Mouse (Mus musculus) MEL (cell line): ENCODE results near the gene Wdr4. TPM values are rescaled to one million over a fixed set of nuclear protein-coding genes. Genes with fewer than 3 reads are reported as not detected.

Source experiments
- DNase-seq: peaks from one replicate; pipeline ENCODE4 v3.0.0; 2011; ENCODE audit warnings: low read depth, low spot score
- H3K27ac ChIP-seq: 2 replicates; pipeline ENCODE4 v1.5.1; 2012; ENCODE audit warnings: low read depth, mild to moderate bottlenecking, control low read depth, low read length, moderate library complexity; ENCODE audit not compliant: control insufficient read depth
- H3K27me3 ChIP-seq, 2 experiments: fragments of 150-350 bp in 1 of 2; sonication (generic) in 1 of 2; 2 replicates each; pipeline ENCODE4 v1.6.1; 2012; ENCODE audit warnings: low read length in 2 of 2, mild to moderate bottlenecking in 2 of 2, improper control_type of control experiment in 1 of 2, moderate library complexity in 1 of 2; ENCODE audit not compliant: insufficient read depth in 2 of 2, control insufficient read depth in 1 of 2
- H3K36me3 ChIP-seq, 2 experiments: 2 replicates each; pipeline ENCODE4 v1.6.1; 2012 to 2014; ENCODE audit warnings: low read length in 2 of 2, improper control_type of control experiment in 1 of 2, inconsistent platforms in 1 of 2, mild to moderate bottlenecking in 1 of 2; ENCODE audit not compliant: insufficient read depth in 2 of 2, control insufficient read depth in 1 of 2
- H3K4me1 ChIP-seq, 2 experiments: fragments of 150-350 bp in 1 of 2; sonication (generic) in 1 of 2; 2 replicates each; pipeline ENCODE4 v1.6.1; 2012; ENCODE audit warnings: low read length in 2 of 2, improper control_type of control experiment in 1 of 2, mild to moderate bottlenecking in 1 of 2; ENCODE audit not compliant: insufficient read depth in 2 of 2, control insufficient read depth in 1 of 2
- H3K4me3 ChIP-seq, 2 experiments: fragments of 150-350 bp in 1 of 2; sonication (generic) in 1 of 2; 2 replicates each; pipeline ENCODE4 v1.5.1; 2012; ENCODE audit warnings: low read depth in 2 of 2, low read length in 2 of 2, mild to moderate bottlenecking in 2 of 2, moderate library complexity in 2 of 2, control low read depth in 1 of 2, improper control_type of control experiment in 1 of 2; ENCODE audit not compliant: control insufficient read depth in 1 of 2, insufficient read depth in 1 of 2
- H3K79me2 ChIP-seq: 2 replicates; pipeline ENCODE4 v1.6.1; 2012; ENCODE audit warnings: mild to moderate bottlenecking, low read length, moderate library complexity; ENCODE audit not compliant: control insufficient read depth, poor library complexity, insufficient read depth
- H3K9ac ChIP-seq: 2 replicates; pipeline ENCODE4 v1.6.1; 2012; ENCODE audit warnings: low read depth, mild to moderate bottlenecking, control low read depth, low read length, moderate library complexity; ENCODE audit not compliant: control insufficient read depth, poor library complexity, severe bottlenecking
- H3K9me3 ChIP-seq: fragments of 150-350 bp; sonication (generic); replicated peaks from 2 replicates; pipeline ENCODE4 v1.6.1; 2012; ENCODE audit warnings: mild to moderate bottlenecking, low read length, improper control_type of control experiment, moderate library complexity; ENCODE audit not compliant: insufficient read depth
- E2F4 ChIP-seq: IDR thresholded peaks from 2 replicates; pipeline ENCODE4 v1.6.1; 2011; ENCODE audit warnings: low read depth, low read length, improper control_type of control experiment, borderline replicate concordance
- ELF1 ChIP-seq: IDR thresholded peaks from 2 replicates; pipeline ENCODE4 v1.6.1; 2014; ENCODE audit warnings: low read depth, mild to moderate bottlenecking, inconsistent platforms, low read length, improper control_type of control experiment, moderate library complexity
- ETS1 ChIP-seq: IDR thresholded peaks from 2 replicates; pipeline ENCODE4 v1.6.1; 2012; ENCODE audit warnings: low read depth, mild to moderate bottlenecking, inconsistent platforms, low read length, improper control_type of control experiment, moderate library complexity
- GABPA ChIP-seq: IDR thresholded peaks from 2 replicates; pipeline ENCODE4 v1.6.1; 2012; ENCODE audit warnings: low read depth, mild to moderate bottlenecking, inconsistent platforms, low read length, improper control_type of control experiment, moderate library complexity
- JUND ChIP-seq: IDR thresholded peaks from 2 replicates; pipeline ENCODE4 v1.6.1; 2011; ENCODE audit warnings: low read depth, mild to moderate bottlenecking, improper control_type of control experiment, low read length
- MAX ChIP-seq: IDR thresholded peaks from 2 replicates; pipeline ENCODE4 v1.6.1; 2011; ENCODE audit warnings: low read length, improper control_type of control experiment
- MYB ChIP-seq: IDR thresholded peaks from 2 replicates; pipeline ENCODE4 v1.6.1; 2011; ENCODE audit warnings: mild to moderate bottlenecking, low read depth, low read length, improper control_type of control experiment
- MYC ChIP-seq: IDR thresholded peaks from 2 replicates; pipeline ENCODE4 v1.6.1; 2011; ENCODE audit warnings: low read depth, mild to moderate bottlenecking, low read length, improper control_type of control experiment, moderate library complexity
- NELFE ChIP-seq: IDR thresholded peaks from 2 replicates; pipeline ENCODE4 v1.6.1; 2011; ENCODE audit warnings: low read depth, low read length, improper control_type of control experiment
- NRF1 ChIP-seq: IDR thresholded peaks from 2 replicates; pipeline ENCODE4 v1.6.1; 2014; ENCODE audit warnings: low read depth, mild to moderate bottlenecking, inconsistent platforms, low read length, improper control_type of control experiment, moderate library complexity; ENCODE audit not compliant: poor library complexity, insufficient read depth, severe bottlenecking
- POLR2AphosphoS2 ChIP-seq: IDR thresholded peaks from 2 replicates; pipeline ENCODE4 v1.6.1; 2011; ENCODE audit warnings: low read length, improper control_type of control experiment
- RAD21 ChIP-seq: IDR thresholded peaks from 2 replicates; pipeline ENCODE4 v1.6.1; 2011; ENCODE audit warnings: mild to moderate bottlenecking, low read depth, low read length, improper control_type of control experiment
- RCOR1 ChIP-seq: IDR thresholded peaks from 2 replicates; pipeline ENCODE4 v1.6.1; 2012; ENCODE audit warnings: low read depth, mild to moderate bottlenecking, inconsistent platforms, low read length, improper control_type of control experiment
- SMC3 ChIP-seq: IDR thresholded peaks from 2 replicates; pipeline ENCODE4 v1.6.1; 2011; ENCODE audit warnings: low read depth, low read length, improper control_type of control experiment
- TCF12 ChIP-seq: IDR thresholded peaks from 2 replicates; pipeline ENCODE4 v1.6.1; 2014; ENCODE audit warnings: low read depth, mild to moderate bottlenecking, inconsistent platforms, low read length, improper control_type of control experiment, moderate library complexity
- USF2 ChIP-seq, 2 experiments: IDR thresholded peaks; 2 replicates each; pipeline ENCODE4 v1.6.1; 2011 to 2012; ENCODE audit warnings: improper control_type of control experiment in 2 of 2, low read length in 2 of 2, borderline replicate concordance in 1 of 2, inconsistent platforms in 1 of 2, low read depth in 1 of 2, mild to moderate bottlenecking in 1 of 2; ENCODE audit not compliant: insufficient read depth in 1 of 2
- ZC3H11A ChIP-seq: IDR thresholded peaks from 2 replicates; pipeline ENCODE4 v1.6.1; 2012; ENCODE audit warnings: low read depth, mild to moderate bottlenecking, inconsistent platforms, low read length, improper control_type of control experiment
- ZKSCAN1 ChIP-seq: IDR thresholded peaks from 2 replicates; pipeline ENCODE4 v1.6.1; 2012; ENCODE audit warnings: low read depth, mild to moderate bottlenecking, inconsistent platforms, low read length, improper control_type of control experiment, moderate library complexity
- ZMIZ1 ChIP-seq: IDR thresholded peaks from 2 replicates; pipeline ENCODE4 v1.6.1; 2012; ENCODE audit warnings: low read depth, mild to moderate bottlenecking, inconsistent platforms, low read length, improper control_type of control experiment, moderate library complexity
- polyA plus RNA-seq, 2 experiments: library from polyadenylated mRNA; stranded (reverse) in 1 of 2; unstranded in 1 of 2; fragments of >175 nt in 1 of 2; fragments of >200 nt in 1 of 2; gene quantifications; 2 replicates each; pipeline versions ENCODE4 v1.2.1 to v1.2.4; 2012; ENCODE audit warnings: low replicate concordance in 2 of 2, low read depth in 1 of 2; ENCODE audit not compliant: insufficient read length in 2 of 2, insufficient read depth in 1 of 2, missing spikeins in 1 of 2
- total RNA-seq: library from RNA; depleted of rRNA; stranded (reverse); fragments of 300-350 nt; gene quantifications from 2 replicates; pipeline ENCODE4 v1.2.3, GENCODE M21; 2012

Wdr4 gene
- total and polyA plus RNA-seq, 3 experiments = 109 to 118 TPM; not detected in 1

DNA sequence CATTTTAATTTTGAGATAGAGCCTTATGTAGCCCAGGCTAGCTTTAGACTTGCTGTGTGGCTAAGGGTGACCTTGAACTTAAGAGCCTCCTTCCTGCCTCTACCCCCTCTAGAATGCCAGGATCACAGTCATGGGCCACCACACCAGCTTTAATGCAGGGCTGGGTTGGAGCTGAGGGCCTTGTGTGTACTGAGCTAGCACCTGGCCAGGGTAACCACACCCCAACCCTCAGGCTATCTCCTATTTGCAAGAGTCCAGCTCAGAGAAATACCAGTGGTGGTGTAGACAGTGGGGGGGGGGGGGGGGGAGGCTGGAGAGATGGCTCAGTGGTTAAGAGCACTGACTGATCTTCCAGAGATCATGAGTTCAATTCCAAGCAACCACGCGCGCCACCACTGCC, 6.0 kb upstream of the Wdr4 start:
- no peaks in the 10 kb centered on the region for H3K9me3 ChIP-seq
- DNase-seq = no peak
- no peak overlapping the region for H3K9ac ChIP-seq
- no peaks in the 10 kb centered on the region for H3K79me2 ChIP-seq
- H3K27me3 ChIP-seq = no peaks in the 10 kb centered on the region
- peaks cover 1 to 3% of the 10 kb centered on the region in 2 experiments; a peak in 2 of 4 replicates for H3K36me3 ChIP-seq
- TF ChIP-seq NRF1 = no peak
- TF ChIP-seq ETS1 = no peak
- TF ChIP-seq ELF1 = no peak
- TF ChIP-seq MYC = no peak
- no peak for TF ChIP-seq USF2 (IDR thresholded peaks at IDR 0.05; ENCODE audit: borderline replicate concordance in 1 of 2, insufficient read depth in 1 of 2, low read depth in 1 of 2, low read length in 2 of 2)
- TF ChIP-seq RAD21 = no peak
- TF ChIP-seq E2F4 = no peak
- TF ChIP-seq NELFE = no peak
- no peak for TF ChIP-seq ZMIZ1
- TF ChIP-seq POLR2AphosphoS2 = no peak
- no peak for TF ChIP-seq JUND
- no peak for TF ChIP-seq RCOR1
- TF ChIP-seq GABPA = no peak
- TF ChIP-seq ZKSCAN1 = no peak
- TF ChIP-seq SMC3 = no peak
- TF ChIP-seq TCF12 = no peak
- TF ChIP-seq ZC3H11A = no peak
- TF ChIP-seq MAX = no peak
- no peak overlapping the region for H3K27ac ChIP-seq
- no peaks in the 10 kb centered on the region for H3K4me1 ChIP-seq
- no peak overlapping the region for H3K4me3 ChIP-seq

DNA sequence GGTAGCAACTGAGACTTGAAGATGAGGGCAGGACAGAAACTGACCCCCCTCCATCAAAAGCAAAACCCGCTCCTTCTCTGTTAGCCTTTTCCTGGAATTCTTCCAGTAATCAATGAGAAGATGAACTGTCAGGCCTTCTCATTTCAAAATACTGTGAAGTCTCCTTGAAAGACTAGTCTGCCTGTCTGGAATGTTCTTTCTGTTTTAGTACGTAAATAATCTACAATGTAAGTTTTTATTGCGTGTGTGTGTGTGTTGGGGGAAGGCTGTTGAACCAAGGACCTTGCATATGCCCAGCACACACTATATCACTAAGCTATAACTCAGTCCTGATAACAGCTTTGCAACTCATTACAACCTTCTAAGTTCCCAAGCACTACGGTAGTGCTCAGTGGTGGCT, 5.3 kb upstream of the Wdr4 start:
- Histone ChIP-seq H3K27ac (no peak overlapping the region), H3K9me3 (no peaks in the 10 kb centered on the region), H3K4me3 (no peak overlapping the region)
- no peak for DNase-seq
- TF ChIP-seq MYB = no peak
- TF ChIP-seq POLR2AphosphoS2 = no peak
- TF ChIP-seq, all 39 proteins: peak for 0
- Histone ChIP-seq H3K27me3 (no peaks in the 10 kb centered on the region), H3K79me2 (peaks cover 2% of the 10 kb centered on the region; the same call in 1 of the 2 replicates), H3K4me1 (no peaks in the 10 kb centered on the region), H3K9ac (no peak overlapping the region), H3K36me3 (peaks cover 1 to 3% of the 10 kb centered on the region in 2 experiments; a peak in 2 of 4 replicates)
